Mouse (Mus musculus) spleen, adult 12 weeks (tissue): Measurements from ENCODE around the gene Gm21258.
"Not testable (repeated sequence)": the region's sequence is repeated elsewhere in the genome, so short reads cannot be mapped to it uniquely, and the experiment has no call there.

Experiments
- DNase-seq: peaks from one replicate; pipeline ENCODE4 v3.0.0; 2022; ENCODE audit warnings: low spot score

Gene Gm21258

GRCm38 (mm10) chrY:52779740-52780139 lies at the start of gene Gm21258:
TSS of gene Gm21258 (plus strand) at chrY:52780040.
- not testable (repeated sequence) for DNase-seq
